Mouse (Mus musculus): Measurements from ENCODE around the gene Gtf3a. TPM values are rescaled to one million over a fixed set of nuclear protein-coding genes. Genes with fewer than 3 reads are reported as not detected.

Gtf3a gene
- polyA plus RNA-seq, 1 experiment = 40.5 TPM

DNA sequence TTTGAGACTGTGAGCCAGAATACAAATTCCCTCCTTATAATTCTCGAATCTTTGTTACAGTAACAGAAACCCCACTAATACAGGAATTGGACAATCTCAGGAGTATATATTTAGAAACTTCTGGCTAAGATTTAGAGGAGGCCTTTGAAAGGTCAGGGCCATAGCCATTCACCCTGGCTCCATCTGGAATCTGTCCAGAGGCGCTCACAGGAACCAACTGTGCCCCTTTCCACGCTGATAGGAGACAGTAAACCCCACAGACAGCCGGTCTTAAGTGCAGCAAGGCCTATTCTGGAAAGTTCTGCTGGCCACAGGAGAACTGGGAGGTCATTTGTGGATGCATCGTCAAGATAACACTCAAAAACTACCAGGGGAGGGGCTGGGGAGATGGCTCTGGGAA lies 40.6 kb downstream of the Gtf3a start:
- no peak for DNase-seq (ENCODE audit: low read depth in 1 of 2, low spot score in 2 of 2)
- Histone ChIP-seq H3K36me3 (ENCODE audit: control insufficient read depth, insufficient read depth, low read length) (no peaks in the 10 kb centered on the region), H3K27ac (ENCODE audit: insufficient read depth, low read length) (no peak overlapping the region), H3K27me3 (ENCODE audit: control insufficient read depth, insufficient read depth, low read length) (no peaks in the 10 kb centered on the region), H3K4me1 (ENCODE audit: control insufficient read depth, insufficient read depth, insufficient read length) (no peaks in the 10 kb centered on the region), H3K4me3 (ENCODE audit: extremely low read depth, insufficient read depth, insufficient read length) (no peak overlapping the region)
- WGBS = 62% methylated on average over 5 of the region's 5 CpGs
- TF ChIP-seq CTCF (IDR thresholded peaks at IDR 0.05; ENCODE audit: extremely low read depth, insufficient read depth, insufficient read length, insufficient replicate concordance) (no peak), POLR2A (IDR thresholded peaks at IDR 0.05; ENCODE audit: low read depth, low read length) (no peak)

DNA sequence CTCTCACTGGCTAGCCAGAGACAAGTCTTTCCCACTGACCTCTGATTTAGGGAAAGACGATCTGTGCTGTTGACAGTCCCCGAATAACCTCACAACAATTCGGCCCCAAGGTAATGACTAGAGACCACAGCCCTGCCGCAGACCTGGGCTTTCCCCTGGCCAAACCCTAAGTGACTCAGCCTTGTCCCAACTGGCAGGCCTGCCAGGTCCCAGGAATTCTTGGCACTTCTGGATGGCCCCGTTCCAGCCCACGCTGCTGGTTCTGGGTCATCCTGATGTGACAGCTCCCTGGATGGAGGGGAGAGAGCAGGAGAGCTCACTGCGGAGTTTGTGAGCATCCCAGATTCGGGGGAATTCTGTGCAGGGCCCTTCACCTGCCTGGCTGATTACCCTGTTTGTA lies 45.1 kb downstream of the Gtf3a start:
- 68% methylated on average over 8 of the region's 8 CpGs for WGBS
- Histone ChIP-seq H3K4me3 (ENCODE audit: extremely low read depth, insufficient read depth, insufficient read length) (no peak overlapping the region), H3K4me1 (ENCODE audit: control insufficient read depth, insufficient read depth, insufficient read length) (no peaks in the 10 kb centered on the region), H3K27me3 (ENCODE audit: control insufficient read depth, insufficient read depth, low read length) (no peaks in the 10 kb centered on the region), H3K36me3 (ENCODE audit: control insufficient read depth, insufficient read depth, low read length) (no peaks in the 10 kb centered on the region), H3K27ac (ENCODE audit: insufficient read depth, low read length) (no peak overlapping the region)
- no peak for DNase-seq (ENCODE audit: low read depth in 1 of 2, low spot score in 2 of 2)
- no peak for TF ChIP-seq POLR2A (IDR thresholded peaks at IDR 0.05; ENCODE audit: low read depth, low read length)
- no peak for TF ChIP-seq CTCF (IDR thresholded peaks at IDR 0.05; ENCODE audit: extremely low read depth, insufficient read depth, insufficient read length, insufficient replicate concordance)

GRCm38 (mm10) chr5:146994973-146995372 lies 46.5 kb downstream of the Gtf3a start:
- Histone ChIP-seq H3K4me3 (ENCODE audit: extremely low read depth, insufficient read depth, insufficient read length) (no peak overlapping the region), H3K4me1 (ENCODE audit: control insufficient read depth, insufficient read depth, insufficient read length) (no peaks in the 10 kb centered on the region), H3K27me3 (ENCODE audit: control insufficient read depth, insufficient read depth, low read length) (no peaks in the 10 kb centered on the region), H3K27ac (ENCODE audit: insufficient read depth, low read length) (no peak overlapping the region), H3K36me3 (ENCODE audit: control insufficient read depth, insufficient read depth, low read length) (no peaks in the 10 kb centered on the region)
- WGBS = 55% methylated on average over 6 of the region's 6 CpGs
- TF ChIP-seq CTCF (IDR thresholded peaks at IDR 0.05; ENCODE audit: extremely low read depth, insufficient read depth, insufficient read length, insufficient replicate concordance) (no peak), POLR2A (IDR thresholded peaks at IDR 0.05; ENCODE audit: low read depth, low read length) (no peak)
- DNase-seq (ENCODE audit: low read depth in 1 of 2, low spot score in 2 of 2) = no peak

DNA sequence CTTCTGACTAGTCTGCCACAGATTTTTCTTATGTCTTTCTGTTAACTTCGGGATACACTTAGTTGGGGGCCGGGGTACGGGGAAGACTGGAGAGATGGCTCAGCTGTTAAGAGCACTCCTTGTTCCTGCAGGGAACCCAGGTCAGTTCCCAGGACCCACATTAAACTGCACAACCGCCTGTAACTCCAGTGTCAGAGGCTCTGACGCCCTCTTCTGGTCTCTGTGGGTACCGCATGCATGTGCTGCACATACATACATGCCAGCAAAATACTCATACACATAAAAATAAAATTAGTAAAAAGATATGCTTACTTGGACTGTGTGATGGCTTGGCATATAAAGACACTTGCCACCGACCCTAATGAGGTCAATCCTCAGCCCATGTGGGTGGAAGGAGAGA lies 48.4 kb downstream of the Gtf3a start:
- DNase-seq (ENCODE audit: low read depth in 1 of 2, low spot score in 2 of 2) = no peak

GRCm38 (mm10) chr5:146998802-146999201 lies 50.3 kb downstream of the Gtf3a start:
- WGBS = 90% methylated on average over 12 of the region's 12 CpGs
- Histone ChIP-seq H3K27me3 (ENCODE audit: control insufficient read depth, insufficient read depth, low read length) (no peaks in the 10 kb centered on the region), H3K27ac (ENCODE audit: insufficient read depth, low read length) (no peak overlapping the region), H3K4me3 (ENCODE audit: extremely low read depth, insufficient read depth, insufficient read length) (no peak overlapping the region), H3K4me1 (ENCODE audit: control insufficient read depth, insufficient read depth, insufficient read length) (no peaks in the 10 kb centered on the region), H3K36me3 (ENCODE audit: control insufficient read depth, insufficient read depth, low read length) (no peaks in the 10 kb centered on the region)
- TF ChIP-seq POLR2A (IDR thresholded peaks at IDR 0.05; ENCODE audit: low read depth, low read length) = no peak
- TF ChIP-seq CTCF (IDR thresholded peaks at IDR 0.05; ENCODE audit: extremely low read depth, insufficient read depth, insufficient read length, insufficient replicate concordance) = 0 out of 2 replicates have a peak, but pooled peaks have one; percentile 8
- DNase-seq (ENCODE audit: low read depth in 1 of 2, low spot score in 2 of 2) = no peak

More for the DNA sequence above, 48.4 kb downstream of the Gtf3a start:
- Histone ChIP-seq H3K27me3 (ENCODE audit: control insufficient read depth, insufficient read depth, low read length) (no peaks in the 10 kb centered on the region), H3K4me1 (ENCODE audit: control insufficient read depth, insufficient read depth, insufficient read length) (no peaks in the 10 kb centered on the region), H3K36me3 (ENCODE audit: control insufficient read depth, insufficient read depth, low read length) (no peaks in the 10 kb centered on the region), H3K27ac (ENCODE audit: insufficient read depth, low read length) (no peak overlapping the region), H3K4me3 (ENCODE audit: extremely low read depth, insufficient read depth, insufficient read length) (no peak overlapping the region)
- TF ChIP-seq CTCF (IDR thresholded peaks at IDR 0.05; ENCODE audit: extremely low read depth, insufficient read depth, insufficient read length, insufficient replicate concordance) (no peak), POLR2A (IDR thresholded peaks at IDR 0.05; ENCODE audit: low read depth, low read length) (no peak)
- 84% methylated on average over 7 of the region's 7 CpGs for WGBS

DNA sequence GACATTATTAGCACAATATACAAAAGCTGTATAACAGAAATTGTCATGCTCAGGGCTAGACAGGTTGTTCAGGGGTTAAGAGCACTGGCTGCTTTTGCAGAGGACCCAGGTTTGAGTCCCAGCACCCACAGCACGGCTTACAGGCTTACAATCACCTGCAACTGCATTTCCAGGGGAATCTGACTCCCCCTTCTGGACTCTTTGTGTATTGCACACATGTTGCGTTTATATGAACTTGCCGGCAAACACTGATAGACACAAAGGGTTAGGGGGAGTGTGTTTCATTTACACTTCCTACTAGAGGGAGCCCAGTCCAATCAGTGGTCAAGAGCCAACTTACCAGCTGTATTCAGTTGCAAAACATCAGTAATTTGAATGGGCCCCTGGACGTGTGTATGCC lies 52.9 kb downstream of the Gtf3a start:
- Histone ChIP-seq H3K4me1 (ENCODE audit: control insufficient read depth, insufficient read depth, insufficient read length) (no peaks in the 10 kb centered on the region), H3K27me3 (ENCODE audit: control insufficient read depth, insufficient read depth, low read length) (no peaks in the 10 kb centered on the region), H3K4me3 (ENCODE audit: extremely low read depth, insufficient read depth, insufficient read length) (no peak overlapping the region), H3K36me3 (ENCODE audit: control insufficient read depth, insufficient read depth, low read length) (no peaks in the 10 kb centered on the region), H3K27ac (ENCODE audit: insufficient read depth, low read length) (no peak overlapping the region)
- WGBS = 89% methylated on average over 4 of the region's 4 CpGs
- no peak for TF ChIP-seq POLR2A (IDR thresholded peaks at IDR 0.05; ENCODE audit: low read depth, low read length)
- TF ChIP-seq CTCF (IDR thresholded peaks at IDR 0.05; ENCODE audit: extremely low read depth, insufficient read depth, insufficient read length, insufficient replicate concordance) = no peak
- DNase-seq (ENCODE audit: low read depth in 1 of 2, low spot score in 2 of 2) = no peak

DNA sequence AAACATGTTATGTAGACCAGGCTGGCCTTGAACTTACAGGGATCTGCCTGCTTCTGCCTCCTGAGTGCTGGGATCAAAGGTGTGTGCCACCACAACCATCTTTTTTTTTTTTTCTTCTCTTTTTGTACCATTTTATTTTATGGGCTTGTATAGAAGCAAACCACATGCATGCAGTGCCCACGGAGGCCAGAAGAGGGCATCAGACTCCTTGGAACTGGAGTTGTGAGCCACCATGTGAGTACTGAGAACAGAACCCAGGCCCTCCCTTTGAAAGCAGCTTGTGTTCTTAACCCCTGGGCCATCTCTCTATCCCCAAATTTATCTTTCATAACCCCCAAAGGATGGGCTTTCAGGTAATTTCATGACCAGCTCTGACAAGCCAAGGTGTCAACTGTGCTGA lies 54.8 kb downstream of the Gtf3a start:
- no peaks in the 10 kb centered on the region for H3K4me1 ChIP-seq (ENCODE audit: control insufficient read depth, insufficient read depth, insufficient read length)
- H3K27ac ChIP-seq (ENCODE audit: insufficient read depth, low read length) = no peak overlapping the region
- H3K36me3 ChIP-seq (ENCODE audit: control insufficient read depth, insufficient read depth, low read length) = no peaks in the 10 kb centered on the region
- TF ChIP-seq CTCF (IDR thresholded peaks at IDR 0.05; ENCODE audit: extremely low read depth, insufficient read depth, insufficient read length, insufficient replicate concordance) (no peak), POLR2A (IDR thresholded peaks at IDR 0.05; ENCODE audit: low read depth, low read length) (no peak)
- no peak overlapping the region for H3K4me3 ChIP-seq (ENCODE audit: extremely low read depth, insufficient read depth, insufficient read length)
- no peaks in the 10 kb centered on the region for H3K27me3 ChIP-seq (ENCODE audit: control insufficient read depth, insufficient read depth, low read length)
- 75% methylated on average over 1 of the region's 1 CpGs for WGBS
- DNase-seq (ENCODE audit: low read depth in 1 of 2, low spot score in 2 of 2) = no peak

Other genes with a start within 250 kb of the Gtf3a start
- 14.0 and 14.3 TPM in 2 replicates for gene Usp12, start 153.7 kb upstream of the Gtf3a start, polyA plus RNA-seq (2012; rRNA removed)
- gene Rpl21, start 115.8 kb upstream of the Gtf3a start, polyA plus RNA-seq (2012; rRNA removed) = 54.0 and 59.1 TPM in 2 replicates
- gene Rasl11a, start 103.6 kb upstream of the Gtf3a start, polyA plus RNA-seq (2012; rRNA removed) = 8.2 and 9.1 TPM in 2 replicates
- gene Mtif3, start 15.1 kb downstream of the Gtf3a start, polyA plus RNA-seq (2012; rRNA removed) = 6.7 and 6.8 TPM in 2 replicates
- 21.3 and 35.7 TPM in 2 replicates for gene Lnx2, start 127.9 kb downstream of the Gtf3a start, polyA plus RNA-seq (2012; rRNA removed)
- 24.2 and 30.5 TPM in 2 replicates for gene Polr1d, start 128.4 kb downstream of the Gtf3a start, polyA plus RNA-seq (2012; rRNA removed)
- gene Gsx1, start 240.0 kb downstream of the Gtf3a start, polyA plus RNA-seq (2012; rRNA removed) = not detected in 2 replicates

Data from spleen, adult 2 months (tissue).